Mouse (Mus musculus) c-Kit-positive CD71-positive TER-119-negative erythroid progenitor cells, embryonic 14.5 days (primary cell): ENCODE measurements around the gene Vgll4.

ENCODE experiments used
- DNase-seq: peaks from one replicate; pipeline ENCODE4 v3.0.0-alpha.2; 2013; ENCODE audit warnings: low read depth

The Vgll4 gene

GRCm38 (mm10) chr6:114917770-114918635, 51.8 kb downstream of the Vgll4 start:
- DNase-seq = no peak

GRCm38 (mm10) chr6:114917129-114917528, 52.7 kb downstream of the Vgll4 start:
- DNase-seq = no peak

GRCm38 (mm10) chr6:114916715-114916992, 53.1 kb downstream of the Vgll4 start:
- no peak for DNase-seq

GRCm38 (mm10) chr6:114915915-114916714, 53.7 kb downstream of the Vgll4 start:
- DNase-seq = no peak

- no peak for DNase-seq
Measured at GRCm38 (mm10) chr6:114914041-114914716, 55.6 kb downstream of the Vgll4 start.

GRCm38 (mm10) chr6:114913142-114913541, 56.7 kb downstream of the Vgll4 start:
- DNase-seq = no peak

- no peak for DNase-seq
Measured at GRCm38 (mm10) chr6:114911540-114911939, 58.3 kb downstream of the Vgll4 start.

- no peak for DNase-seq
Measured at GRCm38 (mm10) chr6:114909801-114910200, 60.0 kb downstream of the Vgll4 start.

- DNase-seq = no peak
Measured at GRCm38 (mm10) chr6:114907459-114907858, 62.3 kb downstream of the Vgll4 start.

GRCm38 (mm10) chr6:114906209-114906608, 63.6 kb downstream of the Vgll4 start:
- no peak for DNase-seq

- DNase-seq = no peak
Measured at GRCm38 (mm10) chr6:114905253-114906028, 64.4 kb downstream of the Vgll4 start.

- DNase-seq = no peak
Measured at GRCm38 (mm10) chr6:114904818-114905217, 65.0 kb downstream of the Vgll4 start.

- DNase-seq = no peak
Measured at GRCm38 (mm10) chr6:114904233-114904632, 65.6 kb downstream of the Vgll4 start.

- DNase-seq = no peak
Measured at GRCm38 (mm10) chr6:114901921-114902320, 67.9 kb downstream of the Vgll4 start.

GRCm38 (mm10) chr6:114901321-114901824, 68.4 kb downstream of the Vgll4 start:
- DNase-seq = no peak

GRCm38 (mm10) chr6:114900194-114900593, 69.6 kb downstream of the Vgll4 start:
- DNase-seq = no peak

- DNase-seq = no peak
Measured at GRCm38 (mm10) chr6:114899652-114900051, 70.1 kb downstream of the Vgll4 start.

- DNase-seq = no peak
Measured at GRCm38 (mm10) chr6:114898949-114899348, 70.8 kb downstream of the Vgll4 start.

GRCm38 (mm10) chr6:114896281-114896680, 73.5 kb downstream of the Vgll4 start:
- no peak for DNase-seq

- DNase-seq = no peak
Measured at GRCm38 (mm10) chr6:114895191-114895590, 74.6 kb downstream of the Vgll4 start.

GRCm38 (mm10) chr6:114894548-114895106, 75.2 kb downstream of the Vgll4 start:
- DNase-seq = no peak
